Mouse (Mus musculus) thymus, postnatal 25 days (tissue): ENCODE measurements at regions not wholly inside any gene's neighbourhood (a gene's known extent, or its start where the extent isn't known, plus 50 kb on each side); places are given as distances from the start of the nearest gene placed in this dataset.

Source experiments
- DNase-seq: peaks from one replicate; pipeline ENCODE4 v3.0.0; 2022

DNA sequence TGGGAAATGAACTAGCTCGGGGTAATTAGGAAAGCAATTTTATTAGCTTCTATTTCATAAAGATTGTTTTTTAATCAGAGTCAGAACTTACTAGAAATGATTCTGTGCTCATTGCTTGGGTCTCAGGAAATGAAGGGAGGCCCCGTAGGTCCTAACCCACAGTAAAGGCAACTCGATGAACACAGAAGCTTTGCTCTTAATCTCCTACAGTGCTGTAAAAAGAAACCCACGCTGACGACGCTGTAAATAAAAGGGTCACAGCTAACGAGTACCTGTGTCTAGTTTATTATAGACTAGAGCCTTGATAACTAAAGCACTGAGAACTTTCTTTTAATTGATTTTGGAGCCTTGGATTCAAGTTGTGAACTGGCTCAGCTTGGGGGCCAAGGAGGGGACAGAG is 618.7 kb downstream of the Bcl11a start:
- no peak for DNase-seq

DNA sequence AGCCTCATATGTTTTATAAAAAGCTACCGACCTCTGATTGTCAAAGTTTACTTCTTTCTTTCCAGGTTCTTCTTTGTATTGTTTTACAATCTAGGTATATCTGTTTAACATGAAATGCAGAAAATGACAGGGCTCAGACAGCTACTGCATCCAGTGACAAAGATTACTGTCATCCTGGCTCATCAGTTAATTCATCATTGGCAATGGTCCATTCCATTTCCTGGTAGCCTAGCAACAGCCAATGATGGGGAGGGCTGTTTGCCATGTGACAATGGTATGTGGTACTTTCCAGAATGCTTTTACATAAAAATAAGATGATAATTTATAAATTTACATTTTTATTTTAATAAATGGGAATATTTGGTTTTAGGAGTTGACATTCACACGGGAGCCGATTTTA is 630.9 kb downstream of the Bcl11a start:
- no peak for DNase-seq

GRCm38 (mm10) chr11:24716539-24717287 is 638.9 kb downstream of the Bcl11a start:
- DNase-seq, result no peak

DNA sequence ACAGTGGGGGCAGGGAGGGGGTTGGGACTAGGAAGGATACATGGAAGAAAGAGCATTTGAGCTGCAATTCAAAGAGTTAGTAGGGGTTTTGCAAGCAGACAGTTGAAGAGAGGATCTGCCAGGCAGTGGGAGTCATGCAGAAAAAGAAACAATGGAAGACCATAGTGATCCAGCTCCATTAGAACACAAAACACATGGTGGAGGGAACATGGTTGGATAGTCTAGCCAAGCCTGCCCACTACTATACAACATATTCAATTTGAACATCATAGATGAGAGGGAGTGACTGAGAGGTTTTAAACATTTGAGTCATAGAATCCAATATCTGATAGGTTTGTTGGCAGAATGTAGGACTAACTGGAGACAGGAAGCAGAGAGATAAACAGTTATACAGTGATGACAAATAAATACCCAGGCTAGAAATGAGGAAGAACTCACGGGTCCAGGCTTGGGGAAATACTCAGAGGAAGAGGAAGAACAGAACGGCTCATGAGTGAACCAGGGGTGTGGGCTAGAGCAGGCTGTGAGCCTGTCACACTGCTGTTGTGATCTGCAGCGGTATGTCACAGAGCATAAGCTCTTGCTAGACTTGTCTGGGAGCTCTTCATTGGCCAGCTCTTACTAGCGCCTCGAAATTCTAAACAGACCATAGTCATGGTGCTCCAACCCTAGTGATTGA is 646.5 kb downstream of the Bcl11a start:
- DNase-seq, result no peak

GRCm38 (mm10) chr11:24726331-24726730 is 648.5 kb downstream of the Bcl11a start:
- DNase-seq, result no peak

DNA sequence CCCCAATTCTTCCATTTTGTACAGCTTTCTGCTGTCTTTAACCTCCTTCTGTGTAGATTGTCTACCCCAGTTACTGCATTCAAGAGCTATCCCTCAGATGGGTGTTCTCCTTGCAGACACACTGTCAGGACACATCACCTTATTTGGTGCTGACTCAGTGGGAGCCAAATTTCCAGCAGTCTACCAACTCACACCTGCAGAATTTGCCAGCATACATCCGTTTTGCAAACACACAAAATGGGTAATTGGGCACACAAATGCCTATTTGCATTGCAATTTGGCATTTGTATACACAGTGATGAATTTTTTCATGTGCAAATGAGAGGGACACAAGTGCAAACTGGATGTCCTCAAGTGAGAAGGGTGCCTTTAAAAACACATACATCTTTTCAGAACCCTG is 649.5 kb downstream of the Bcl11a start:
- DNase-seq, result no peak

DNA sequence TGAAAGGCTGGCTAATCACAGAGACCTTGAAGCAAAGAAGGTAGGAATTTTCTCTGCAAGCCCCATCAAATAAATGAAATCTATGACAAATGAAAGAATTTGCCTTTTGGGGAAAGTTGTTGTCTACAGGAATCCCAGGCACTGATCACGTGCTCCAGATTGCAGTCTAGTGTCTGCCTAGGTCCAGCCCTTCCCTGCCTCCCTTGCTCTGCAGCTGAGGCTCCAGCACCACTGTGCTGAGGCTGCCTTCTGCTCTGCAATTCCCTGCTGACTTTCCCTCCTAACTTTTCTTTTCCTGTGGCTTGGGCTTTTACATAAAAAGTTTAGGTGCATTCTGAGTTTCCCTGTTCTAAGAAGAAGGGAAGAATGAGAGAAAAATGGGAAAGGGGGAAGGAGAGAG is 653.6 kb downstream of the Bcl11a start:
- no peak for DNase-seq

DNA sequence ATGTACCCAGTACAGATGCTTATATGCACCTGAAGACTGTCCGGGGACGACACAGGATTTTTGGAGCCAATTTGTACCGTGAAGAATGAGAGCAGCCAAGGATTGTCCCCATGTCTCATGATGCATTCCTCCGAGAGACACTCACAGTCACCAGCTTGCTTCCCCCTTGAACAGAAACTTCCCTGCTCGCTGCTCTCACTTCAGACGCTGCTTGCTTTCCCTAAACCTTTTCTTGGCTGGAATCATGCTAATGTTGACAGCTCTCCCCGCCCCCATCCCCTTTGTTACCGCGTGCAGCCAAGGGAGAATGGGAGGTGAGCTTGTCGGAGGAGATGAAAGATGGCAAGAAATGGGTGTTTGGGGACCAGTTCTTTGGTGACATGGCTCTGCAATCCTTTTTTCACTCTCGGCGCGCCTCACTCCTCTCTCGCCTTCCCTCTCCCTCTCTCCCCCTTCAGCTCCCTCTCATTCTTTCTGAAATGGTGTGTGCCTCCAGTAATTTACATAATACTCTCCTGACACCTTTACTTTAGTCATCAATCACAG is 661.9 kb downstream of the Bcl11a start:
- no peak for DNase-seq

GRCm38 (mm10) chr11:24740466-24740865 is 662.6 kb downstream of the Bcl11a start:
- DNase-seq, result no peak

DNA sequence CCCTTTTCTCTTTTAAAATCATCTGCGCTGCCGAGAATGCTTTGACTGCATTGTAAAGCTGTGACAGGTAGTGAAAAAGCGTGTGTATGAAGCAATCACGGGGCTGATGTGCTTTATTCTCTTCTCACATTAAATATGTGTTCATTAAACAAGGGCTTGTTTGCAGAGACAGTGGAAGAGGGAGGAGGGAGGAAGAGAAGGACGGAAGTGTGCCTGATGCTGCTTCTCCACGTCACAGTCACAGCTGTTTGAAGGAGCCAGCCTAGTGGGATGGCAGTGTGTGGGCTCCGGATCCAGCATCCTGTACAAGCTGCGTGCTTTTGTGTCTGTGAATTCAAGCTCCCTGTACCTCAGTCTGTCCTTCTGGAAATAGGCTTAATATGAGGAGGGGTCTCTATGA is 664.7 kb downstream of the Bcl11a start:
- no peak for DNase-seq

DNA sequence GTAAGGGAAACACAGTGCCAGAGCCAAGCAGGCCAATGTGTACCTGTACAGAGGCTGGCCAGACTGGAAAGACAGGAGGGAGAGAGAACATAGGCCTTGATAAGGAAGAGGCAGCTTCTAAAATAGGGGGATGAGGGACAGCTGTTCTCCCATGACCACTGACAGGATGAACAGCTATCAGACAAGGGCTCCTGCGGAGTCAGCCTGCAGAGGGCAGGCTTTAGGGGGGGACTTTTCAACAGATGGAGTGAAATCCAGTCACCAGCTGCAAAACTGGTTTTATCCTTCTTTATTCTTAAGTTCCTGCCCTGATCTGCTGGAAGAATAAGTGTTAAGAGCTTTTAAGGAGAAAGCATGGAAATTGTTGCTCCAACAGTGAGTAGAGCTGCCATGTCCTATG is 665.6 kb downstream of the Bcl11a start:
- no peak for DNase-seq

GRCm38 (mm10) chr11:24745841-24746240 is 668.0 kb downstream of the Bcl11a start:
- no peak for DNase-seq

DNA sequence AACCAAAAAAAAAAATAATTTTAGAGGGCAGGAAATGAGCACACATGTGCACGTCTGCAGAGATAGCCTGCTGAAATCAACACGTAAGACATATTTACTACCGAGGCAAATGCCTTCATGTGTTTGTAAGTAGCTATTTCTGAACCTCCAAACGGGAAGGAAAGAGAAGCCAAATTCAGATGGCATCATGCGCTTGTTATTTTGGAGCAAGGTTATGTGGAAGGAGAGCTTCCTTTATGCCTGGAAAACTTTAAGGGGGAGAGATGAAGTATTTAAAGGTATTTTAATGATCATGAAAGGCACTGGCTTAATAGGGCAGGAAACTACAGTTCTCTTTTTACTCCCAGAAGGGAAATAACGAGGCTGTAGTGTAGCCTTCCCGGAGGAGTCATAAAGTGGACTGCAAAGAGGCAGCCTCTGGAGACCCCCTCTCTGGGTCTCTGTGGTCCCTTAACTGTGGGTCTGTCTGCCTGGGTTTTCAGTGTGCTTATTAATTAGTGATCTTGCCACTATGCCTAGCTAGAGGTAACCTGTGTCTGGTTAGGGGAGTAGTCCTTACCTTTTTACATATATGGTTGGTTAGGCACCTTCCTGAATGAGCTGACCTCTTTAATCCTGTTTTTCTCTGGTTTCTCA is 672.4 kb downstream of the Bcl11a start:
- no peak for DNase-seq

DNA sequence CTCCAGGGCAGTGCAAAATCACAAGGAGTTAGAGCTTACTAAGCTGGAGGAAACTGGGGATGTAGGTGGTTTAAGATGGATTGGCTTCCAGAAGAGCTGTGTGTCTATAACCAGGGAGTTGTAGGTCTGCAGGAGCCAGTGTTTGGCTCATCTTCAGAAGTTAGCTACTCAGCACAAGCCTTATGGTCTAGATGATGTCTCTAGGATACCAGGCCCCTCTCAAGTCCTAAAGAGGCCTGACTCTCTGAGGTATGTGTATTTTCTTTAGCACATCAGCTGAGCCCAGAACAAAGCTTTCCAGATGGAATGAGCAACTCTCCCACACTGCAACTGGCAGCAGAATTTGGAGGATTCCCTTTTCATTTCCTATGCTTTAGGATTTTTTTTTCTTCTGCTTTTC is 680.3 kb downstream of the Bcl11a start:
- DNase-seq, result no peak

DNA sequence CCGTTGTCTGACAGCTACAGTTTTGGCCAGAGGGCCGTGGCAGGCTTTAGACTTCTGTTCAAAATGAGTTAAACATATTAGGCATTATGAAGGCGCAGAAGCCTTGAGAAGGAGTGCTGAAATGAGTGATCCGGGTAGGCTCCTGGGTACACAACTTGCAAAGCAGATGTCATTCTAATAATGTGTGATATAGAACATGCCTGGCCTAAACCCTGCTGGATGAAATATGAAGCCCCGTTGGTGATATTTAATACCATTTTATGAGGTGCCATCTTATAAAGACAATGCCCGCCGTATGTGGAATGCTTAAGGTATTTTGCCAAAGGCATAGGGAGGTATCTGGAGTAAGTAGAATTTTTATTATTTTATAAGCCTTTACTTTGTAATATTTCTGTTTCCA is 705.6 kb downstream of the Bcl11a start:
- DNase-seq, result no peak

GRCm38 (mm10) chr11:24789120-24789519 is 711.3 kb downstream of the Bcl11a start:
- no peak for DNase-seq

DNA sequence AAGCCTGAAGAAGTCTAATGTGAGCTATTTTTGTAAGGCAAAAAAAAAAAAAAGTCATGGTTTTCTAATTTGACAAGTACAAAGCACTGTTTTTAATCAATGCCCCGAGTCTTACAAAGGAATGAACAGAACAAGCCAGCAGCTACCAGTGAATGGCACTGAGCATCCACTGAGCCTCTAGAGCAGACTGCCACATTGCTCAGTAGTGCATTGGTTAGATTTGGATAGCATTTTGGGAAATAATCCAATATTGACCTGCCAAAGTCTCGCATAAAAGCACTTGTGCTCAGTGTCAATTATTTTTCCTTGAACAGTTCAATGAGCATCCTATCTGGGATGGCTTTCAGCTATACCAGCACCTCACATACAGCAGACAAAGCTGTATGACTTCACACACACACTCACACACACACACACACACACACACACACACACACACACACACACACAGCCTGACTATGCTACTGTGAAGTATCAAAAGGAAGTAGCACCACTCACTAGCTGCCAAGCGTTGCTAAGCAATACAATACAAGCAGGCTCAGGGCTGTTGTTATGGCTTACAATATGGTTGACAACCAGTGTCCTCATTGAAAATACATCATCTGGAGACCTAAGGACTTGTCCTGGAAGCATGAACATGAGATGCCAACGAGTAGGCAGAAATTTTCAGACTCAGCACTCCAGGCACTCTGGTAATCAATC is 717.8 kb downstream of the Bcl11a start:
- no peak for DNase-seq

GRCm38 (mm10) chr11:24804623-24805023 is 726.8 kb downstream of the Bcl11a start:
- no peak for DNase-seq

- DNase-seq, result no peak
Measured at GRCm38 (mm10) chr11:24829578-24830401, 751.9 kb downstream of the Bcl11a start.

- no peak for DNase-seq
Measured at GRCm38 (mm10) chr11:24830484-24830883, 752.6 kb downstream of the Bcl11a start.

DNA sequence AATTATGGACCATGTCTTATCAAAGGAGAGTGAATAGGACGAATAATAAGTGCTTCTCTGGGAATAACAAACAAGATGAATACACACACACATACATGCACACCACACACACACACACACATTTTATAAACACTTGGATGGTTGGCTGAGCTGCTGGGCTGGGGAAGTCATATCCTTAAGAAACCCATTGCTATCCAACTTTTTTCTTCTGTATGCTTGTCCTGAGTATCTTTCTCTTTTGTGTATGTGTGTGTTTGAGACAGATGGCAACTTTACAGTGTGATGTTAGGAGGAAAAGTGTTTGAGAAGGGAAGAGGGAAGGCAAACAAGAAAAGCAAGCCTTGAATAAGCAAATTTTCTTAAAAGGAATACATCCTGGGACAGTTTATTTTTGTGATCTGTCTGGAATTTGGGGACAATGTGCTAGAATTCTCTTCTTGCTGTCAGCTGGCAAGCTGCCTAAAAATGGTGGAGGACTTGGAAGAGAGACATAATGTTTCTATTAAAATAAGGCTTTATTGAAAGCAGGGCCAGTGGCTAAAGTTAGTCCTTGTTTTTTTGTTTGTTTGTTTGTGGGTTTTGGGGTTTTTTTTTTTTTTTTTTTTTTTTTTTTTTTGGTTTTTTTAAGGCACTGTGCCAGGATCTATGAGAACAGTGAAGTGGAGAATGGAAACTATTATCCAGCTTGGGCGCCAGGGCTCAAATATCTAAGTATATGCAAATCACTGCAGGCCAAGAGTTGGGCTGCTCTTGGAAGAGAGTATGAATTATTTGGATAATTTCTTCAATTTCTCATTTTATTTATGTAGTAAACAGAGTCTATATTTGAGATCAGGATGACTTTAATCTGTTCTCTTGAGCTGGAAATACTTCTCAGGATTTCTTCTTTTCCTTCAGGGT is 766.2 kb downstream of the Bcl11a start:
- no peak for DNase-seq
